Mouse (Mus musculus): ENCODE measurements at regions not wholly inside any gene's neighbourhood (a gene's known extent, or its start where the extent isn't known, plus 50 kb on each side); places are given as distances from the start of the nearest gene placed in this dataset.

- no peak overlapping the region for H3K9ac ChIP-seq (ENCODE audit: control insufficient read depth, low read depth, low read length, poor library complexity, severe bottlenecking)
Measured at GRCm38 (mm10) chr10:92511769-92512168, 210.5 kb downstream of the Nedd1 start.

DNA sequence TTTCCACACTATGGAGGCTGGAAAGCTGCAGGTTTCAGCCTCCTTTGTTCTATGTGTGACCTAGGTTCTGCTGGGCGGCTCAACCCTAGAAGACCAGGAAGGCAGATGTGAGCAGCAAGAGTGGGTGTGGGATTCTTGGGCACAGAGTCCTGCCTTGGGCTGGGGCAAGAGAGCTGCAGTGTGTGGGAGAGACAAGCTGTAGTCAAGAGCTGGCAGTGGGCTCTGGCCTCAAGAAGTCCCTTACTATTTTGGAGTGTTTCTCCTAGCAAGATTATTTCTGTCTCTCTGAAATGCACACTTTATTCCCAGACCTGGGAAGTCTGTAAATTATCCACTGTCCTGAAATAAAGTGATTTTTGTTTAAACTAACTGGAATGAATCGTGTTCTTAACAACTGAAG lies 211.5 kb downstream of the Nedd1 start:
- H3K27ac ChIP-seq (ENCODE audit: control insufficient read depth, low read depth, low read length) = no peak overlapping the region
- H3K4me1 ChIP-seq (ENCODE audit: control insufficient read depth in 1 of 2, insufficient read depth in 2 of 2, low read length in 2 of 2) = no peaks in the 10 kb centered on the region
- TF ChIP-seq TAL1 (IDR thresholded peaks at IDR 0.05; ENCODE audit: low read length) (no peak), ZMIZ1 (IDR thresholded peaks at IDR 0.05; ENCODE audit: low read depth, low read length) (no peak), MEF2A (IDR thresholded peaks at IDR 0.05; ENCODE audit: extremely low read depth, insufficient replicate concordance, low read depth, low read length, poor library complexity, severe bottlenecking) (no peak), POLR2AphosphoS5 (IDR thresholded peaks at IDR 0.05; ENCODE audit: borderline replicate concordance, low read depth, low read length) (no peak), USF2 (IDR thresholded peaks at IDR 0.05; ENCODE audit: borderline replicate concordance in 1 of 2, insufficient read depth in 1 of 2, low read depth in 1 of 2, low read length in 2 of 2) (no peak), HCFC1 (IDR thresholded peaks at IDR 0.05; ENCODE audit: low read depth, low read length) (no peak), ETS1 (IDR thresholded peaks at IDR 0.05; ENCODE audit: low read depth, low read length) (no peak), CHD1 (IDR thresholded peaks at IDR 0.05; ENCODE audit: low read depth, low read length) (no peak), TCF12 (IDR thresholded peaks at IDR 0.05; ENCODE audit: low read depth, low read length) (no peak), UBTF (IDR thresholded peaks at IDR 0.05; ENCODE audit: borderline replicate concordance, insufficient read depth, low read depth, low read length) (no peak), USF1 (IDR thresholded peaks at IDR 0.05; ENCODE audit: low read depth, low read length) (no peak), MAFK (IDR thresholded peaks at IDR 0.05; ENCODE audit: borderline replicate concordance, low read depth, low read length) (no peak), BHLHE40 (IDR thresholded peaks at IDR 0.05; ENCODE audit: borderline replicate concordance, low read depth, low read length) (no peak), ZNF384 (IDR thresholded peaks at IDR 0.05; ENCODE audit: low read depth, low read length) (no peak), KAT2A (conservative IDR thresholded peaks at IDR 0.05; ENCODE audit: low read depth, low read length) (no peak), POLR2A (IDR thresholded peaks at IDR 0.05; ENCODE audit: control insufficient read depth in 1 of 2, insufficient read depth in 1 of 2, low read depth in 1 of 2, low read length in 2 of 2, poor library complexity in 1 of 2) (no peak)
- no peaks in the 10 kb centered on the region for H3K36me3 ChIP-seq (ENCODE audit: control insufficient read depth in 1 of 2, insufficient read depth in 2 of 2, low read length in 2 of 2)
- H3K9ac ChIP-seq (ENCODE audit: control insufficient read depth, low read depth, low read length, poor library complexity, severe bottlenecking) = no peak overlapping the region
- H3K27me3 ChIP-seq (ENCODE audit: control insufficient read depth in 1 of 2, insufficient read depth in 2 of 2, low read length in 2 of 2) = no peaks in the 10 kb centered on the region
- H3K9me3 ChIP-seq (replicated peaks; ENCODE audit: insufficient read depth, low read length) = no peaks in the 10 kb centered on the region
- no peak for DNase-seq (ENCODE audit: low read depth, low spot score)
- H3K79me2 ChIP-seq (ENCODE audit: control insufficient read depth, insufficient read depth, low read length, poor library complexity) = no peaks in the 10 kb centered on the region
- H3K4me3 ChIP-seq (ENCODE audit: control insufficient read depth in 1 of 2, insufficient read depth in 1 of 2, low read depth in 2 of 2, low read length in 2 of 2) = no peak overlapping the region

More at GRCm38 (mm10) chr10:92511769-92512168, 210.5 kb downstream of the Nedd1 start:
- no peaks in the 10 kb centered on the region for H3K27me3 ChIP-seq (ENCODE audit: control insufficient read depth in 1 of 2, insufficient read depth in 2 of 2, low read length in 2 of 2)
- TF ChIP-seq MAFK (IDR thresholded peaks at IDR 0.05; ENCODE audit: borderline replicate concordance, low read depth, low read length) (no peak), CTCF (IDR thresholded peaks at IDR 0.05 in 2 of 3, conservative IDR thresholded peaks at IDR 0.05 in 1 of 3; ENCODE audit: control insufficient read depth in 1 of 3, insufficient read depth in 1 of 3, low read depth in 2 of 3, low read length in 3 of 3, poor library complexity in 1 of 3, severe bottlenecking in 1 of 3) (no peak)
- H3K79me2 ChIP-seq (ENCODE audit: control insufficient read depth, insufficient read depth, low read length, poor library complexity) = no peaks in the 10 kb centered on the region
- H3K9me3 ChIP-seq (replicated peaks; ENCODE audit: insufficient read depth, low read length) = no peaks in the 10 kb centered on the region
- H3K27ac ChIP-seq (ENCODE audit: control insufficient read depth, low read depth, low read length) = no peak overlapping the region
- no peaks in the 10 kb centered on the region for H3K36me3 ChIP-seq (ENCODE audit: control insufficient read depth in 1 of 2, insufficient read depth in 2 of 2, low read length in 2 of 2)
- H3K4me1 ChIP-seq (ENCODE audit: control insufficient read depth in 1 of 2, insufficient read depth in 2 of 2, low read length in 2 of 2) = no peaks in the 10 kb centered on the region
- no peak for DNase-seq (ENCODE audit: low read depth, low spot score)
- no peak overlapping the region for H3K4me3 ChIP-seq (ENCODE audit: control insufficient read depth in 1 of 2, insufficient read depth in 1 of 2, low read depth in 2 of 2, low read length in 2 of 2)

Data from MEL (cell line).